Mouse (Mus musculus) cerebellum, adult 2 months (tissue): ENCODE data around the gene Lrrc14b.

Source experiments
- CTCF ChIP-seq: fragments of 200-500 bp; IDR thresholded peaks from 2 replicates; pipeline ENCODE4 v1.5.1; 2011; ENCODE audit warnings: low read depth, mild to moderate bottlenecking, control low read depth, low read length, moderate library complexity, borderline replicate concordance; ENCODE audit not compliant: insufficient read depth
- POLR2A ChIP-seq: fragments of 200-500 bp; IDR thresholded peaks from 2 replicates; pipeline ENCODE4 v1.6.1; 2011; ENCODE audit warnings: low read length, control low read depth, borderline replicate concordance; ENCODE audit not compliant: insufficient read depth

DNA sequence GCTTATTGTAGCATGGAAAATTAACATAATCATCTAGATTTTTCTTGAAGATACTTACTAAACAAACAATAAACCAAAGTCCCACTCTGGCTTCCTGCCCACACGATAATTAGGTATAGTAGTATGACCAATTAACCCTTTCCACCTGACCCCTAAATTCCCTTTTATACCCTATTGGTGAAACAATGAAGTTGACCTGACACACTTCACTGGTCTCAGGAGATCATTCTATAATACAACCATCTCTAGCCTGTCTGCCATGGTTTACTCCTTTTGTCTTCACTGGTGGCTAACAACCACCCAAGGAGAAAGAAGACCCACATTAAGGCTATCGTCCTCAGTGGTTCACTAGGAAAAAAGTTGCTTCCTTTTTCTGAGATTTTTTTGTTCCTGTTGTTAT is 27.4 kb upstream of the Lrrc14b start:
- TF ChIP-seq CTCF (no peak), POLR2A (no peak)
